ENCODE assay signal across 10 mouse cellular contexts in genomic region chr9:65140491-65140890, GRCm38 (mm10). TPM values are rescaled to one million over a fixed set of nuclear protein-coding genes. Genes with fewer than 3 reads are reported as not detected.
DNase-seq lines count a peak whose midpoint lies in the region; ATAC-seq and TF ChIP-seq lines count a peak whose summit lies in the region.
"Had no signal": no experiment of that assay in that cellular context is flagged by ENCODE, and none has a peak within 500 bp of the region (broad histone marks: within the 10 kb centered on the region; RNA-seq: fewer than 3 reads in every experiment).

No protein-coding gene starts in this region.

- WGBS in heart, postnatal 0 days: 4% methylated on average over 8 of the region's 8 CpGs
- WGBS in embryonic facial prominence, embryonic 11.5 days: 2% methylated on average over 8 of the region's 8 CpGs
- 1% methylated on average over 8 of the region's 8 CpGs for WGBS in intestine, embryonic 14.5 days

- no peak for TF ChIP-seq POLR2A in myocyte (IDR thresholded peaks at IDR 0.05; ENCODE audit: insufficient read length, low read depth)

- H3K9me3 ChIP-seq in heart, postnatal 0 days (replicated peaks; ENCODE audit: control insufficient read depth, low read length): no peaks in the 10 kb centered on the region
- no peaks in the 10 kb centered on the region for H3K9me3 ChIP-seq in embryonic facial prominence, embryonic 11.5 days (replicated peaks; ENCODE audit: control insufficient read depth, low read length)
- H3K9me3 ChIP-seq in intestine, embryonic 14.5 days (ENCODE audit: control insufficient read depth, low read length): no peaks in the 10 kb centered on the region

- ATAC-seq in heart, postnatal 0 days (ENCODE audit: insufficient read depth, low read depth): no peak
- no peak for ATAC-seq in embryonic facial prominence, embryonic 11.5 days (replicated peaks; ENCODE audit: insufficient number of reproducible peaks, low FRiP score, low TSS enrichment, low read depth)
- ATAC-seq in intestine, embryonic 14.5 days (replicated peaks; ENCODE audit: low FRiP score, low TSS enrichment, low read depth): no peak
- ATAC-seq in monocyte, adult 5-6 weeks (replicated peaks; ENCODE audit: insufficient number of reproducible peaks, low FRiP score, low TSS enrichment, poor library complexity, severe bottlenecking): no peak

- H3K4me1 ChIP-seq in heart, postnatal 0 days (ENCODE audit: control insufficient read depth, insufficient read depth): no peaks in the 10 kb centered on the region
- no peaks in the 10 kb centered on the region; the same call in 1 of the 2 replicates for H3K4me1 ChIP-seq in embryonic facial prominence, embryonic 11.5 days (ENCODE audit: control insufficient read depth, insufficient read depth, low read length)
- H3K4me1 ChIP-seq in intestine, embryonic 14.5 days (replicated peaks; ENCODE audit: control insufficient read depth, insufficient read depth, low read length): peaks cover 14% of the 10 kb centered on the region; the same call in 1 of the 2 replicates

- H3K27ac ChIP-seq in heart, postnatal 0 days (ENCODE audit: low read depth): no peak overlapping the region
- H3K27ac ChIP-seq in embryonic facial prominence, embryonic 11.5 days (replicated peaks; ENCODE audit: low read depth, low read length): peak overlapping the region; percentile 92
- peak overlapping the region; percentile 82; the same call in 1 of the 2 replicates for H3K27ac ChIP-seq in intestine, embryonic 14.5 days (ENCODE audit: low read depth)

- H3K4me3 ChIP-seq in heart, postnatal 0 days (ENCODE audit: low read depth, low read length): peak overlapping the region; percentile 69
- peak overlapping the region; percentile 90 for H3K4me3 ChIP-seq in embryonic facial prominence, embryonic 11.5 days (ENCODE audit: low read depth, low read length)
- H3K4me3 ChIP-seq in intestine, embryonic 14.5 days (ENCODE audit: low read depth, low read length): peak overlapping the region; percentile 70
- no peak overlapping the region for H3K4me3 ChIP-seq in myocyte

- intact Hi-C loops in heart, postnatal 25 days (cut with DNase I): no loop called here
- intact Hi-C loops in left cerebral cortex, postnatal 25 days (cut with DNase I): no loop called here

- no peak for TF ChIP-seq CTCF in heart, postnatal 0 days (IDR thresholded peaks at IDR 0.05; ENCODE audit: low read depth)

- H3K9ac ChIP-seq in heart, postnatal 0 days (replicated peaks; ENCODE audit: low read depth, low read length): no peak overlapping the region; the same call in 1 of the 2 replicates
- H3K9ac ChIP-seq in embryonic facial prominence, embryonic 11.5 days (replicated peaks; ENCODE audit: low read length): peak overlapping the region; percentile 96
- H3K9ac ChIP-seq in intestine, embryonic 14.5 days (ENCODE audit: low read length): peak overlapping the region; percentile 63

- H3K79me2 ChIP-seq in myocyte (ENCODE audit: control insufficient read depth, insufficient read depth): no peaks in the 10 kb centered on the region

- peaks cover 43% of the 10 kb centered on the region for H3K27me3 ChIP-seq in heart, postnatal 0 days (ENCODE audit: control insufficient read depth, insufficient read depth, low read length)
- H3K27me3 ChIP-seq in embryonic facial prominence, embryonic 11.5 days (ENCODE audit: control insufficient read depth, insufficient read depth, low read length): no peaks in the 10 kb centered on the region; the same call in 1 of the 2 replicates
- H3K27me3 ChIP-seq in intestine, embryonic 14.5 days (replicated peaks; ENCODE audit: control insufficient read depth, insufficient read depth, low read length): 0 out of 2 replicates have a peak, but pooled peaks cover 4% of the 10 kb centered on the region
- peaks cover 67% of the 10 kb centered on the region for H3K27me3 ChIP-seq in myocyte (ENCODE audit: control insufficient read depth, insufficient read depth, insufficient read length)

- peak overlapping the region; percentile 72 for H3ac ChIP-seq in myocyte (ENCODE audit: control insufficient read depth, insufficient read length)

- no peaks in the 10 kb centered on the region for H3K36me3 ChIP-seq in heart, postnatal 0 days (replicated peaks; ENCODE audit: control insufficient read depth, insufficient read depth, low read length)
- H3K36me3 ChIP-seq in embryonic facial prominence, embryonic 11.5 days (replicated peaks; ENCODE audit: control insufficient read depth, insufficient read depth, low read depth, low read length): no peaks in the 10 kb centered on the region
- H3K36me3 ChIP-seq in intestine, embryonic 14.5 days (ENCODE audit: control insufficient read depth, insufficient read depth, low read length): peaks cover 8% of the 10 kb centered on the region
- no peaks in the 10 kb centered on the region for H3K36me3 ChIP-seq in myocyte (ENCODE audit: control insufficient read depth, insufficient read depth)
- H3K36me3 ChIP-seq: G1E had no signal

- DNase-seq in heart, postnatal 0 days (ENCODE audit: low spot score): no peak
- no peak for DNase-seq in heart, postnatal 25 days (ENCODE audit: low spot score)
- no peak for DNase-seq in embryonic facial prominence, embryonic 11.5 days (ENCODE audit: low spot score)
- no peak for DNase-seq in intestine, embryonic 14.5 days (ENCODE audit: low spot score)
- no peak for DNase-seq in layer of hippocampus, postnatal 36 days
- DNase-seq in left cerebral cortex, postnatal 25 days (ENCODE audit: low spot score in 2 of 2): no peak
- DNase-seq: kidney, adult 9 months had no signal

- TF ChIP-seq EP300 in heart, postnatal 0 days (IDR thresholded peaks at IDR 0.05; ENCODE audit: low read depth): no peak

- peak overlapping the region; percentile 98 for H3K4me2 ChIP-seq in heart, postnatal 0 days (ENCODE audit: low read depth, low read length)
- H3K4me2 ChIP-seq in embryonic facial prominence, embryonic 11.5 days (ENCODE audit: low read depth, low read length): peak overlapping the region; percentile 88
- H3K4me2 ChIP-seq in intestine, embryonic 14.5 days (ENCODE audit: low read length): peak overlapping the region; percentile 92
- peak overlapping the region; percentile 42 for H3K4me2 ChIP-seq in myocyte (ENCODE audit: low read depth)

TF ChIP-seq in myocyte, 11 proteins besides CTCF, POLR2A, EP300 and RAD21:
- no peak for TF ChIP-seq TCF3 (IDR thresholded peaks at IDR 0.05; ENCODE audit: insufficient read length, low read depth)
- TF ChIP-seq MYOG (IDR thresholded peaks at IDR 0.05; ENCODE audit: control insufficient read depth in 1 of 3, insufficient read depth in 1 of 3, insufficient read length in 2 of 3, low read depth in 2 of 3): no peak
- TF ChIP-seq CEBPB (IDR thresholded peaks at IDR 0.05; ENCODE audit: insufficient read depth, poor library complexity, severe bottlenecking): no peak
- no peak for TF ChIP-seq POLR2AphosphoS2 (IDR thresholded peaks at IDR 0.05; ENCODE audit: insufficient read length, low read depth)
- TF ChIP-seq MAX (IDR thresholded peaks at IDR 0.05; ENCODE audit: low read depth): no peak
- TF ChIP-seq USF1 (IDR thresholded peaks at IDR 0.05; ENCODE audit: low read depth): no peak
- no peak for TF ChIP-seq SRF (IDR thresholded peaks at IDR 0.05; ENCODE audit: control insufficient read depth, insufficient read length, low read depth)
- TF ChIP-seq TCF12 (IDR thresholded peaks at IDR 0.05; ENCODE audit: insufficient read depth, poor library complexity, severe bottlenecking): no peak
- no peak for TF ChIP-seq REST (IDR thresholded peaks at IDR 0.05; ENCODE audit: insufficient read depth, insufficient read length)
- no peak for TF ChIP-seq E2F4 (IDR thresholded peaks at IDR 0.05; ENCODE audit: insufficient read depth)
- TF ChIP-seq MYOD1 (IDR thresholded peaks at IDR 0.05; ENCODE audit: control insufficient read depth in 1 of 3, insufficient read length in 2 of 3, low read depth in 2 of 3): no peak

RNA-seq across cellular contexts. Expression of gene Igdcc3, which starts 0.5 kb away (rescaled TPM):
- not detected in 2 replicates for total RNA-seq in heart, postnatal 0 days (2014; rRNA removed; ENCODE audit: low replicate concordance)
- 0.11 and 0.15 TPM in 2 replicates for polyA plus RNA-seq in heart, postnatal 0 days (2015; fragmentation: Nextera tagmentation; extraction: Ambion mirVana)
- under 1 TPM in 1 of 2 experiments, not detected in 1; 0.08 TPM for total RNA-seq in heart, postnatal 25 days (2021)
- polyA plus RNA-seq in embryonic facial prominence, embryonic 11.5 days (2014; fragmentation: Nextera tagmentation; extraction: Ambion mirVana): 17.0 and 18.7 TPM in 2 replicates
- polyA plus RNA-seq in intestine, embryonic 14.5 days (2014; fragmentation: Nextera tagmentation; extraction: Ambion mirVana): 2.7 and 2.9 TPM in 2 replicates
- not detected for polyA plus RNA-seq in myocyte (2012; fragmentation: generic; extraction: Trizol)
- total RNA-seq in layer of hippocampus, postnatal 36 days (2021): 1 to 10 TPM; 3.1 to 4.4 TPM
- total RNA-seq in left cerebral cortex, postnatal 25 days (2021): 1 to 10 TPM; 1.5 to 2.2 TPM
- total RNA-seq in monocyte, adult 5-6 weeks (2017): not detected in 3 replicates
- polyA plus RNA-seq: G1E had no signal

RNA-seq across cellular contexts. Expression of gene Igdcc4, which starts 39.2 kb away (rescaled TPM):
- total RNA-seq in heart, postnatal 0 days (2014; rRNA removed; ENCODE audit: low replicate concordance): 10.9 and 13.9 TPM in 2 replicates
- 3.0 and 3.2 TPM in 2 replicates for polyA plus RNA-seq in heart, postnatal 0 days (2015; fragmentation: Nextera tagmentation; extraction: Ambion mirVana)
- total RNA-seq in heart, postnatal 25 days (2021): 10 to 100 TPM in 1 of 2 experiments, 1 to 10 TPM in 1; 8.9 to 10.3 TPM
- polyA plus RNA-seq in embryonic facial prominence, embryonic 11.5 days (2014; fragmentation: Nextera tagmentation; extraction: Ambion mirVana): 11.8 and 12.4 TPM in 2 replicates
- 39.6 and 42.2 TPM in 2 replicates for polyA plus RNA-seq in intestine, embryonic 14.5 days (2014; fragmentation: Nextera tagmentation; extraction: Ambion mirVana)
- polyA plus RNA-seq in myocyte (2012; fragmentation: generic; extraction: Trizol): 9.4 TPM
- total RNA-seq in layer of hippocampus, postnatal 36 days (2021): 10 to 100 TPM; 33.2 to 36.4 TPM
- total RNA-seq in left cerebral cortex, postnatal 25 days (2021): 10 to 100 TPM; 23.4 to 24.5 TPM
- 0.19 TPM in 2 of 3 replicates, not detected in the other for total RNA-seq in monocyte, adult 5-6 weeks (2017)
- polyA plus RNA-seq: G1E had no signal

RNA-seq across cellular contexts. Expression of gene Parp16, which starts 54.7 kb away (rescaled TPM):
- total RNA-seq in heart, postnatal 0 days (2014; rRNA removed; ENCODE audit: low replicate concordance): 1.8 and 7.7 TPM in 2 replicates
- polyA plus RNA-seq in heart, postnatal 0 days (2015; fragmentation: Nextera tagmentation; extraction: Ambion mirVana): 5.7 and 5.8 TPM in 2 replicates
- 1 to 10 TPM; 4.2 TPM for total RNA-seq in heart, postnatal 25 days (2021)
- 4.9 and 5.7 TPM in 2 replicates for polyA plus RNA-seq in embryonic facial prominence, embryonic 11.5 days (2014; fragmentation: Nextera tagmentation; extraction: Ambion mirVana)
- 8.1 and 9.1 TPM in 2 replicates for polyA plus RNA-seq in intestine, embryonic 14.5 days (2014; fragmentation: Nextera tagmentation; extraction: Ambion mirVana)
- polyA plus RNA-seq in myocyte (2012; fragmentation: generic; extraction: Trizol): 2.2 TPM
- 1 to 10 TPM; 4.6 to 4.9 TPM for total RNA-seq in layer of hippocampus, postnatal 36 days (2021)
- total RNA-seq in left cerebral cortex, postnatal 25 days (2021): 1 to 10 TPM; 3.3 to 3.6 TPM
- 1.9 to 3.1 TPM (median 2.3 TPM) in 3 replicates for total RNA-seq in monocyte, adult 5-6 weeks (2017)

Comparison
In these comparisons a context has a peak if more than half of its experiments do, and no peak if none do; other contexts are left out.
1. H3K4me2 ChIP-seq: peak in every context shown above with its lines; median percentile 98 in heart, postnatal 0 days; 92 in intestine, embryonic 14.5 days; 88 in embryonic facial prominence, embryonic 11.5 days; 42 in myocyte.